Mouse (Mus musculus) frontal cortex, postnatal 14 days (tissue): Measurements from ENCODE around the gene Pon2.

ENCODE experiments used
- DNase-seq, 2 experiments: peaks; one replicate each; pipeline ENCODE4 v3.0.0; 2022; ENCODE audit warnings: low spot score in 2 of 2

Pon2 gene

DNA sequence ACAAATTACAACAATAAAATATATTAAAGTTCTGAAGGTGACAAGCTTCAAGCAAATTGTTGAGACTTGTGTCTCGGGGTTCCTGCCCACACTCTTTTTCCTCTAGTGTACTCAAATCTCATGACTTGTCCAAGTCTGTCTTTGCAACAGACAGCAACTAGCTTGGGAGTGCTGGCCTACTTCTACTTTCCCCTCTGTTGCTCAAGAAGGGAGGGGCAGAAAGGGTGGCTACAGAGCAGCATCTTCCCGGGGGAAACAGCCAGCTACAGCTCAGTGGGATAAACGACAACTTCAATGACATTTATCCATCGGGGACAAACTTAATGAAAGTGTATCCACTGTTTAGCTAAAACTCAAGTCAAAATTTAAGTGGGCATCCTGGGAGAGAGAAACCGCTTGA lies 5.4 kb downstream of the Pon2 start:
- DNase-seq, result no peak

DNA sequence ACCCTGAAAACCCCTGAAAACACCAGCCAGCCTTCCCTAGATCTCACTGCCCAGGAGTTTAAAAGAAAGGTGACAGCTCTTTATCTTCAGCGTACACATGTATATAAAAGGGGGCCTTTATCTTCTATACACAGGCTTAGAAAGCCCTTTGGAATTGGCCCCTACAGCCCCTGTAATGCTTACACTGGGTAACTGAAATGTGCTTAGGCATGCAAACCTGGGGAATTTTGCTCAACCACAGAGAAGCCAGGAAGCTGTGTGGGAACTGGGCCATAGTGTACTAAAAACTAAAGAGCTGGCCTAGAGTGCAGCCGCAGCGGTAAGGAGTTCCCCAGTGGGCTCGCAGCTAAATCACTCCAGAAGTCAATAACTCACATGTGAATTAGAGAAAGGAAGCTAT lies 6.8 kb downstream of the Pon2 start:
- no peak for DNase-seq

DNA sequence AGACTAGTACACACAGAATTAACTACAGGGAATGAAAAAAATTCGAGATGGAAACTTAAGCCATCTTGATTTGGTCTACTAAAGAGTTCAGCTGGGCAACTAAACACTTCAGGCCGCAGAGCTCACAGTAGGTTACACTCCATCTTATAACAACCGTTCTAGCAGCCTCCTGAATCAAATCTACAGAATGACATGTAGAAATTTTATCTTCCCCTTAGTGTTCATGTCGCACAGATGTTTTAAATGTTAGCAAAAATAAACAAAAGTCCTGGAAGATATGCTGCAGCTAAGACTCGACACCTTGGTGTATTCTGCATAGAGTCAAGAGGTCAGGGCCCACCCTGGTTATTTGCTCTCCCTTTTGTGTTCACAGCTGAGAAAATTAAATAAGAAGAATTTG lies 10.3 kb downstream of the Pon2 start:
- no peak for DNase-seq

DNA sequence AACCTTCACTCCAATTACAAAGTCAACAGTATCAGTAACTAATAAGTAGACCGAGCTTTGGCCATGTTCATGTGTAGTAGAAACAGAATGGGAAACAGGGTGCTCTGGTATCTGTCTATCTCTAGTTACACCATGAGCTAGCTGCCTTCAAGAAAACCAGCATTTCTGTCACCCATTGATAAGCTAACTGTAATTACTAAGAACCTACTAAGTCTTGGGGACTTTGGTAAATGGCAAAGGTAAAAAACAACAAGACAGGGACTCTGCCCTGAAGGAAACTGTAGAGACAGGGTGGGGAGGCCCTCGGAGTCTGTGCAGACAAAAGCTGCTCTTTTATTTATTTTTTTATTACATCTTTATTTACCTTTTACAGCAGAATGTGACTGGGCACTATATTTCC lies 10.9 kb downstream of the Pon2 start:
- DNase-seq, result no peak

DNA sequence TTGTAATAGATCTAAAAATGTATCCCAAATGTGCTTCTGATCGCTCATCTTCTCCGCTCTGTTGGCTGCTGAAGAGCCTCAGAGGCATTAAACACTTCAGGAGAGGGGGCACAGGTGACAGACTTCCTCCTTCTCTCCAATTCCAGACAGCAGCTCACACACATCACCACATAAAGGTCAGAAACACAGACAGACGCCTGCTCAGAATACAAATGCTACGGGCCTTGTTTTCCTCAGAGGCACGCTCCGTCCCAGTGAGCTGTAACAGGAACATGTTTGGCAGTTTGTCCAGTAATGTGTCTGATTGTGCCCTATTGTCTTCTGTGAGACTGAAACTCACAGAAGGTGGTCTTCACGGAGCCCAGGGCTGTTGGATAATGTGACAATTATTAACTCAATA lies 15.8 kb downstream of the Pon2 start:
- no peak for DNase-seq

DNA sequence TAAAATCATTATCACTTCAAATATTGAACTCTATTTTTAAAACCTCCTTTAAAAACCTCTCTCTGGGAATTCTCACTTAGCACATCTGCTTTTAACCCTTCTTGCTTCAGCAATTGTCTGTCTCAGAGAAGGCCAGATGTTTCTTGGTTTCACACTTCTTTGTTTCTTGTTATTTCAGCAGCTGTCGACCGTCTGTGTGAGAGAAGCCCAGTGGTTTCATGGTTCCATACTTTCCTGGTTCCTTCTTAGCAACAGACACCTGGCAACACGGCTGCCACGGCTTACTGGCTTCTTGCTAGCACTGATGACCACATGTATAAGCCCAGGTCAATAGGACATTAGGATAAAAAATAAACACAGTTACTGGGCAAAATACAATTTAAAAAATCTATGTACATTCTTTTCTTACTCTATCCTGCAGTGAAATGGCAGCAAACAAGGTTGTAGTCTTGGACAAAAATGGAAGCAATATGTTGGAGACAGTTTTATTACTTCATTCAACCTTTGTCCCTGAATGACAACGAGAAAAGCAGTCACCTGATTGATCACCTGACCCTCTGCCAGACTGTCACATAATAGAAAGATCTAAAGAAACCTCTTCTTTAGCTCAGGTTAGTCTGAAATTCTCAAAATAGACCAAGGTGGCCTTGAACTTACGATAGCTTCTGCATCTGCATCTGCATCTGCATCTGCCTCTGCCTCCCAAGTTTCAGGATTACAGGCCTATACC lies 17.5 kb downstream of the Pon2 start:
- DNase-seq, result no peak

DNA sequence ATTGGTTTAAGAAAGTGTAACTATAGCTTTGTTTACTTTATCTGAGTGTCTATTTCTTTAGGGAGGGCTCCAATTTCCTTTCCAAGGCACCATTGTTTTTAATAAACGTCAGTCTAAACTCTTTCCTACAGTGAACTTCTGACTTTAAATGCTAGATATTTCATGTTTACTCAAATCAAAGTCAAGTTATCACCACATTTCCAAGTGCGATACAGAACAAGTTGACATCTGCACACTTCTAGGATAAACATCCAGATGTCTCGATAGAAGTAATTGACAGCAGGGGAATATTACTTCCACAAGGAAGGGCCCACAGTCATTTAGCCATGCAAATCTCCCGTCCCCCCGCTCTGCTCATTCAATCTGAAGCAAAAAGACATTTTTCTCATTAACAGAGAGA lies 20.3 kb downstream of the Pon2 start:
- DNase-seq, result no peak

DNA sequence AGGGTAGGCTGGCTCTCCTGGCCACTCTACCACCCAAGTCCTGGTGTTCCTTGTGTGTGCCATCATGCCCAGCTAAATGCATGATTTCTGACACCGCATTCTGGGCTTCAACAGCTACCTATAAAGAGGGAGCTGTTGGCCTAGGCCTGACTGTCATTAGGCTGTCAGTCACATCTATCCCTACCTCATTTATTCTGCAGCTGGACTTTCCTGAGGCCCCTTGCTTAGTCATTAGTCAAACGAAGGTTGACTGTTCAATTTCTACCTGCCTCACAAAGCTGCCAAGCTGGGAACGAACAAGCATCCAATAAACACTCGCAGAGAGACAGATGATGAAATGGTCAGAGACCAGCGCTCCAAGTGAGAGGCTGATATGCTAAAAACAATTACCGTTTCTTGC lies 28.6 kb downstream of the Pon2 start:
- DNase-seq, result no peak

DNA sequence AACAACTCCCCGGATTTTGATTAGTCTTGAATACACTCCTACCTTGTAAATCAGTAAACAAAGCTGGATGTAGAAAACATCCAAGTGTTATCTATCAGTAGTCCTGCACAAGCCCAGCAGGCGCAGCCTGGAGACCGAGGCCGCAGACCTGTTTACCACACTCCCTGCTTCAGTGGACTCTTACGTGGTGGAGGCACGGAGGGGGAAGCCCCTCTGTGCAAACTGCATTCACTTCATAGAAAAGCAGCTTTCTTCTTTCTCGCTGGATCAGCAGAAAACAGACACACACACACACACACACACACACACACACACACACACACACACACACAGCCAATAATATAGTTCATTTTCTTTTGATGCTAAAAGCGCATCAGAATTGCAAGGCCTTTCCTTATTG lies 33.5 kb downstream of the Pon2 start:
- DNase-seq, result no peak

DNA sequence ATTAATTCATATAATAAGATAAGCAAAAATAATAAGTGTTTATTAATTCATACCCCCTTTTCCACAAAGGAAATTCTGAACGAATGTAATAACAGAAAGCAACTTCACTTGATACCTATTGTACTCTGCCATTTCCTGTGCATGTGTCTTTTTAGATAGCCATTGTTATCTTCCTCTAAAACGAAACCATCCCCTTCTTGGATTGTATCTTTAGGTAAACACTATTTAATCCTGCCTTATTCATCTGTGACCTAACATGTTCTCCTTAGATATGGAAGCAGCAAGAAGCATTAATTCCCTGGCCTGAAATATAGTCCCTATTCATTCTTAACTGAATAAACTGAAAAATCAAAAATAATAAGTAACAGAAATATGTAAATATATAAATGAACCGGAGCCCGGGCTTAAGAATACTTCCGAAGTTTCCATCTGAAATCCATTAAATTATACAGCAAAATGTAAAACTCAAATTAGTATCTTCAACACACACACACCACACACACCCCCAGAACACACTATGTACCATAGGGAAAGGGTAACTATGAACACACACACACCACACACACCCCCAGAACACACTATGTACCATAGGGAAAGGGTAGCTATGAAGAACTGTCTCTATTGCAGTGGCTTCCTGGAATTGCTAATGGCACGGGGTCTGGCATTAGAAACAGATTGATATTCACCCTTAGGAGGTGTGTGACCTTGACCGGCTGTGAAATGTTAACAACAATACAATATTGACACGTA lies 34.8 kb downstream of the Pon2 start:
- DNase-seq, result no peak

DNA sequence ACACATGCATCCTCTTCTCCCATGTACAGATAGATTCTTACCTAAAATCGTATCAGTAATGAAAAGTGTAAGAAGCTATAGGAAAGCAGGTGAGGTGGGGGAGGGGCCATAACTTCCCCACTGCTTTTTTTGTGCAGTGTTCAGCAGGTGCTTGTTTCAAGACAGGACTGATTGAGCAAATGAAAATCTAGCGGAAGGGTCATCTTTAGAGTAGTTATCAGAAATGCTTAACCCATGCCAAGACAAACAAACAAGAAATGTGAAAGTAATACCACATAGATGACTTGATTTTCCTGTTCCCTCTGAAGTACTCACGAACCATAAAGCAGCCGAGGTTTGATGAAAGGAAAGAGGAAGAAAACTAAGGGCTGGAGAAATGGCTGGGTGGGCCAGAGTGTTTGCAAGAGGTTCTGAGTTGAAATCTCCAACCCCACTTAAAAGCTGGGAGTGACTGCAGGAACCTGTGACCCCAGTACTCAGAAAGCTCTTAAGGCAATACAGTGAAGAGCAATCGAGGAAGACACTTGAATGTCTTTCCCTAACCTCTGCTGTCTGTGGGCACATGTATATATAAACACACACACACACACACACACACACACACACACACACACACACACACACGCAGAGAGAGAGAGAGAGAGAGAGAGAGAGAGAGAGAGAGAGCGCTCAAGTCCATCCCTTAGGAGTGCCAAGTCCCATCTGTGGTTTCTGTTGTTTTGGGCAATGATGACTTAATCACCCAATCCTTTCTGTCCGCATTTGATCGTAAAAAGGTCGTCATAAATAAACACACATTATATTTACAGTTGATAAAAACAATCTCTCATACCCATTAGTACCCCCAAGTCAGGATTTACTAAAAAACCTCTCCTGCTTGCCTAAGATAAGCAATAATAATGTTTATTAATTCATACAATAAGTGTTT lies 35.7 kb downstream of the Pon2 start:
- DNase-seq, result no peak

DNA sequence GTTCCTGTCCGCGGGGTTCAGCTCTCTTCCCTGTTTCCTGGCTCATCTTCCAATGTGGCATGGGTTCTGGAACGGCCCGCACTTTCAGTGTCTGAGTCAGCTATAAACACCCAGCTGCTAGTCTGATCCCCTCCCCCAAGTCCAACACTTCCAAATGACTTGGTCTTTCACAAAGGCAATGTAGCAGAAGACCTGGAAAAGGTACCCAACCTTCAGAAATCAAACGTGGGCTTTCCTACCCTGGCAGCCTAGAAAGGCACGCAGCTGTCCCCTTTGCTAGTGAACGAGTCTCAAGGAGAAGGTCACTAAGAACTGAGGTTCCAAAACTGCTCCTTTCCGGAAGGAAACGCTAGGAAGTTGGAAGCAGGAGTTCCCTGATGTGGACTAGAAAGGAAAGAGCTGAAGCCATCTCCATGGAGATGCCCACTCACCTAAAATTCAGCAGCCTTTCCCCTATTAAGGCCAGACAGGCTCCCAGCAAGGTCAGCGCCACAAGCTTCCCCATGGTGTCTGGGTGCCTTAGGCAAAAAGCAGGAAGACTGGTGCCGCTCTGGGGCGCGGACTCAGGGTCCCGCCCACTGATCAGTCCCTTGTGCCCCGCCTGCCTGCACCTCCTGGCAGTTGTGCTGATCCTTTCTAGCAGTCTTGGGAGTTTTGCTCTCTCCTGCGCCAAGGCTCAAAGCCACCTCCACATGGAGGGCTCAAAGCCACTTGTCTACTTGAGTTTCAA lies 42.4 kb downstream of the Pon2 start, which contains the start of gene Pon3:
TSS of gene Pon3 (minus strand) at position 565 of the 730 bp plus-strand sequence.
- DNase-seq, result peak in 1 of 2 experiments; percentile 8

DNA sequence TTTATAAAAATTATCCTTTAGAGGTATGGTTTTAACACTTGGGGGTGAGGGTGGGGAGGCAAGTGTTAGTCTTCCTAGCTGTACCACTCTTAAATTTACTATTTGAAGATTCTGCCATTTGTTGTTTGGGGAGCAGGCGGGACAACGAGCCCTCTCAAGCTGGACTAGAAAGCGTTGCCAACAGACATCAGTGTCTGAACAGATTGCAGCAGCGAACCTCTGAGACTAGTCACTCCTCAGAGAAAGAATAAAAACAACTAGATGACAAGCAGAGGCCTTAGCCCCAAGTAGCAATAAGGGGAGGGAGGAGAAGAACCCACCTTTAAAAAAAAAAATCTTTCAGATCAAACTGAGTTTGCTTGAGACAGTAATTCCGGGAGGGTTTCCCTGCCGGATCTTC lies 43.0 kb downstream of the Pon2 start:
- DNase-seq, result no peak

DNA sequence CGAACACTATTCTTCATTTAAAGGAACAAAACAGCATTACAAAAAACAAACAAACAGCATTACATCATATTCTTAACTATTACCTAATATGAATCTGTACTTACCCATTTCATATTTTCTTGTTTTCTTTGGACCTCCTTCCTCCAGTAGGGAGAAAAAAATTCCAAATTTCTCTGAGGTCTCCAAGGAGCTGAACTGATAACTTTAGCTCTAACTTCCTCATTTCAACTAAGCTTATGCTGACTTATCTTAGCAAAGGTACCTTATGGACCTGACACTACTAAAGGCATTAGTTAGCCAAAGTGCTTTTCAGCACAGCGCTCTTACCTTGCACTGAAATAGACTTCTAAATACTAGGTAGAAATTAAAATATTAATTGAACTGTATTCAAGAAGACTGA lies 43.4 kb downstream of the Pon2 start:
- DNase-seq, result no peak

DNA sequence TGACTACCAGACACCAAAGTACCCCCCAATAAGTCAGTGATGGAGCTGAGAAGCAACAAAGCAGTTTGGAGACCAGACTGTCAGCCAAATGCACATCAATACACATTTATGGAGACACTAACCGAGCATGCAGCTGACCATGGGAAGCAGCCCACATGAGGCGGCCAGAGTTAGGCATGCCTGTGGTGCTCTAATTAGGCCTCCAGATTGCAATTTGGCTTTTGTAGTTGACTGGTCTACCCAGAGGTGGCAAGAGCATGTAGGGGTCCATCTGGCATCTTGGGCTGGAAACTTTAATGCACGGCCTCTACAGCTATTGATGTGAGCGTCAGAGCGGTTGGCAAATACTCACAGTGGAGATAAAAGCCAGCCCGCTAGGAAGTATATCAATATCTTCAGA lies 52.3 kb downstream of the Pon2 start:
- DNase-seq, result no peak

DNA sequence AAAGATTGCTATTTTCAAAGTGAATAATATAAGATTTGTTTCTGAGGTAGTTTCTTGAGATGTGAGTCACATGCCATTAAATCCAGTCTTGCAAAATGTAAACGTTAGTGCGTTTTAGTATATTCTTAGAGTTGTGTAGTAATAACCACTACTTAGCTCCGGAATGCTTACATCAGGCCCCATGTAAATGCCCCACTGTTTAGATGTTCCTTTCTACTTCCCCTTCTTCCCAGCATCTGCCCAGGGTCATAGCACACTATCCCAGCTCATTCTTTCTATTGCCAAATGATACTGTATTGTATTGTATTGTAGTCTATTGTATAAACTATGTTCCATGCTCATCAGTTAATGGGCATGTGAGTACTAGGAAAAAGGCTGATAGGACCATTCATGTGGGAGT lies 59.5 kb downstream of the Pon2 start:
- DNase-seq, result no peak

DNA sequence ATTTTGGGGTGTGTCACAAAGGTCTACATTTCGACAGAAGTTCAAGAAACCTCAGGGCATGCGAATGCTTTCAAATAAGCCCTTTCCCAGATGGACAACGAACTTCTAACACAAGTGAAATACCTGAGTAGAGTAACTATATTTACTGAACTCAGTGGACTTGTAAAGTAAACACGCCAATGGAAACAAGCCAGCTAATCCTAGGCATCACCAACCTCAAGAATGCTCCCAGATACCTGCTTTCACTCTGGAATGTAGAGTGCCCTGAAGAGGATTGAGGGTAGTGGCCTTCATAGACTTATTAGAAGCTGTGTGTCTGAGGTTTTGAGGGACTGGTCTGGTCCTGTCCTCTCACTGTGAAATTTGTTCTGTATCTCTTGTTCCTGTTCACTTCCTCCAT lies 60.7 kb downstream of the Pon2 start:
- no peak for DNase-seq

DNA sequence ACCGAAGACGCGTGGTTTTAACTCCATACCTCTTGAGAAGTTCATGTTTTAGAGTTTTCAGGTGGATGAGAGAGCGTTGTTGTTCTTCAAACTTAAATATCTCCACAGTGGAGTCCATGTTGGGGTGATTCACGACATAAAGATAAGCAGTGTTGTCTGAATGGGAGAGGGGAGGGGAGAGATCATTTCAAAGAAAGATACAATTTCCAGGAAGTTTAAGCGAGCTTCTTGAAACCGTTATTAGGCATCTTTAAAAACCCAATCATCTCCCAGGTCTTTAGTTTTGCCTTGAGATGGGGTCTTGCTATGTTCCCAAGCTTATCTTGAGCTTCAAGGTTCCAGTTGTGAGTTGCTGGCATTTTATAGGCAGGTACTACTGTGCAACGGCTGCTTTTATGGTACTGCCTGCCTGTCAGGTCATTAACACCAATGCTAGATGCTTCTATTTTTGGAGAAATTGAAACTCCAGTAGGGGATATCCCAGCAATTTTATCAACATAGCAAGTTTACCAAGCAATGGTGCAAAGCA lies 61.3 kb downstream of the Pon2 start:
- DNase-seq, result no peak

DNA sequence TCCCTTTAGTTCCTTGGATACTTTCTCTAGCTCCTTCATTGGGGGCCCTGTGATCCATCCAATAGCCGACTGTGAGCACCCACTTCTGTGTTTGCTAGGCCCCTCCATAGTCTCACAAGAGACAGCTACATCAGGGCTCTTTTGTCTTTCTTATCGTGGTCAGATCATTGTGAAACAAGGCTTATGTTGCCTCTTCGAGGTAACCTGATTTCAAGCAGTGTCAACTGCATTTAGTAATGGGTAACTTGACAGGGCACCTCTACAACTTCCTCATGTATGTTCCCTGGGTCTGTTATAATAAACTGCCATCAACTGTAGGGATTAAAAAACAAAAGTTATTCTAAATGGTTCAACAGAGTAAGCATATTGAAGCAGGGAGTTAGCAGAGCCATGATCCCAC lies 63.7 kb downstream of the Pon2 start:
- DNase-seq, result no peak

DNA sequence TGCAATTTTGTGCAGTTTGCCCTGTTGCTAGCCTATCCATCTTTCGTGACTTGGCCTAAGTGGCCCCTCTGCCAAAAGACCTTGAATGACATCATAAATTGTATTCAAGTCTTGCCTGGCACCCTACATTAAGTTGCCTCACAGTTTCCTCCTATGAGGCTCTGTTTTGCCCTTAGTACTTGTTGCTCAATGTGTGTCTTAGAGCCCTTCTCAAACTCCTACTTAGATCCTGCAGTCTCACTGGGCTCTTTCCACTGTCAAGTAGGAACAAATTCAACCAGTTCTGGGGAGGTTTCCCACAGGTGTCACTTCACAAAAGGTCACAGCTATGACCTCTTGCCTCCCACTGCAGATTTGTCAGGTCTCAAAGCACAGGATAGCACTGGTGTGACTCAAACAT lies 64.4 kb downstream of the Pon2 start:
- no peak for DNase-seq

DNA sequence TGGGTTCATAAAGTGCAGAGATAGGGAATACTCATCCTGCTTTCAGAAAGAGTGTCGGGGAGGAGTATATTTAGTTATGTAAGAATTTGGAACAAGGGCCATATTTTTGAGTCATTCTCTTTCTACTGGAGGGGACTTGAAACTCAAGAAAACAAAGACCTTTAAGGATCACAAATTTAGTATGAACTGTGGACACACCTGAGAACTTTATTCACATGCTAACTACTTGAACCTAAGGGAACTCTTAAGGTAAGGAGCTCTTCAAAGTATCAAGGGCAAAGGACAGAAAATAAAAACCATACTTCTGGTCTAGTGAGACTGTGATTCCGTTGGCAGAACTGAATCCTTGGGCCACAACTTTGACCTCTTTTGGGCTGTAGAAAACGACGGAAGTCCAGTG lies 66.2 kb downstream of the Pon2 start:
- DNase-seq, result no peak

DNA sequence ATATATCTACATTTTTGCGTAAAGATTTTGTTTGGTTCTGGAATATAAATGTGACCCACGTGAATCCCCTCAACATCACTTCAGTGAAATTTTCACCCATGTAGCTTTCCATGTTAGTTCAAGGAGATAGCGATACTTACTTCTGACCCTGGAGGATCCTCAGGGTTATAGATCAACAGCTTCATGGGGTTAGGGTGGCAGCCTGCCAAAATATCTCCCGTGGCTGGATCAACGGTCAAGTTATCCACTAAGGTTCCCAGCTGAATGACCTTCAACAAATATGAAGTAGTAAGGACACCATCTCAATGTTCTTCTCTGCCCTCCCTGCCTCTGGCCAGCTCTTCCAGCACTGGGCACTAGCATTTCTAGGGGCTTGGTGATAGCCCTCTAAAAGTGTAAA lies 68.0 kb downstream of the Pon2 start:
- DNase-seq, result no peak
